Mouse (Mus musculus) lung, embryonic 14.5 days (tissue): ENCODE measurements around the gene Plpp3. TPM values are rescaled to one million over a fixed set of nuclear protein-coding genes. Genes with fewer than 3 reads are reported as not detected.

Experiments
- ATAC-seq: fragments of 200-750 bp; cut with Nextera tagmentation; 2 replicates; pipeline ENCODE4 v1.8.0; 2017; ENCODE audit warnings: mild to moderate bottlenecking, moderate TSS enrichment, moderate library complexity; ENCODE audit not compliant: insufficient read depth
- DNase-seq: peaks from one replicate; pipeline ENCODE4 v3.0.0-alpha.2; 2015
- H3K27ac ChIP-seq: fragments of 300-500 bp; sonication (generic); 2 replicates; pipeline ENCODE4 v1.5.1; 2014; ENCODE audit warnings: low read depth, mild to moderate bottlenecking, moderate library complexity
- H3K27me3 ChIP-seq: fragments of 300-500 bp; sonication (generic); 2 replicates; pipeline ENCODE4 v1.6.1; 2014; ENCODE audit warnings: low read length, control low read depth; ENCODE audit not compliant: insufficient read depth
- H3K36me3 ChIP-seq: fragments of 300-500 bp; sonication (generic); 2 replicates; pipeline ENCODE4 v1.6.1; 2014; ENCODE audit warnings: control low read depth; ENCODE audit not compliant: insufficient read depth
- H3K4me1 ChIP-seq: fragments of 300-500 bp; sonication (generic); 2 replicates; pipeline ENCODE4 v1.6.1; 2014; ENCODE audit warnings: antibody characterized with exemption, control low read depth; ENCODE audit not compliant: insufficient read depth
- H3K4me2 ChIP-seq: fragments of 300-500 bp; sonication (generic); 2 replicates; pipeline ENCODE4 v1.6.1; 2014; ENCODE audit warnings: mild to moderate bottlenecking
- H3K4me3 ChIP-seq: fragments of 300-500 bp; sonication (generic); 2 replicates; pipeline ENCODE4 v1.5.1; 2014; ENCODE audit warnings: low read depth, low read length
- H3K9ac ChIP-seq: fragments of 300-500 bp; sonication (generic); 2 replicates; pipeline ENCODE4 v1.6.1; 2014
- H3K9me3 ChIP-seq: fragments of 300-500 bp; sonication (generic); 2 replicates; pipeline ENCODE4 v1.6.1; 2016; ENCODE audit warnings: low read depth, low read length, control low read depth
- CTCF ChIP-seq: IDR thresholded peaks from 2 replicates; pipeline ENCODE4 v1.5.1; 2016; ENCODE audit warnings: antibody characterized with exemption, low read depth
- WGBS: fragments of 180-500 bp; shearing (Covaris S2); extraction: QIAGEN DNeasy Blood & Tissue Kit; methylation state at CpG from one replicate; pipeline ENCODE4 v1.1.7; 2014; 5-methylcytosine and 5-hydroxymethylcytosine counted together
- polyA plus RNA-seq: library from polyadenylated mRNA; unstranded; fragments of >200 nt; fragmentation: Nextera tagmentation; extraction: Ambion mirVana; gene quantifications from 2 replicates; pipeline ENCODE4 v1.2.1, GENCODE M21; 2014

Gene Plpp3
- polyA plus RNA-seq, 1 experiment from 2014 or later, result 64.8 TPM

DNA sequence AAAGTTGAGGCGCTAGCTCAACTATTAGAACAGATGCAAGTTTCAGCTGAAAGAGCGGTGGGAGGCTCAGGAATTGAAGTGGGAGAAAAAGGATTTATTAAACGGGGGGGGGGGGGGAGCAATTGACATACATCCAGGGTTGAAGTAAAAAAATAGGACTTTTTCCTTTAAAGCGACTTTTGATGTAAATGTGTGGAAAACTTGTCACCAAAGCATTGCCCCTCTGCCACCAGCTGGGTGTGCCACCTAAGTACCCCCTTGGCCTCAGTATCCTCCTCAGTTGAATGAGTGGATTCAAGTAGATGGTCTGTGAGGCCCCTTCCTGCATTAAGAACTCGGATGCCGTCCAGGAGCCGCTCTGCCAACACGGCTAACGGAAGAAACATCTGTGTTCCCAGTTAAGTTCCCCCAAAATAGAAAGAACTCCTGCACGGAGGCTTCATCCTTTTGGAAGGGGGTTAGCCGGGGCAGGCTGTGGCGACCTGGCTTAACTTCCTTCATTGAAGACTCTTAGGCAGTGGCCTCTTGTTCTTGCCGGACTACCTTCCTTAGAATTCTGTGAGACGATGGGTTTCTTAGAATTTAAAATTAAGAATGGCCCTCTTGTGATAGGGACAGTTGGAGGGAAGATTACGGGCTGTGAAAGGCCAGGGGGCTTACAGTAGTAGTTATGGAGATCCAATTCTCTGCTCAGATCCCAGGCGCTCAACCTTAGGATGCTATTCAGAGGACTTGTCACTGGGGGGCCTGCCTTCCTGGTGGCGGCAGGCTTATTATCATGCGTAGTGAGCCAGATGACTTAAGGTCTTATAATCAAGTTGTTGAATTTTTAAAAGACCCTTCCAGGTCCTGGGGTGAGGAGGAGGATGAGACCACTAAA lies 1.7 kb downstream of the Plpp3 start:
- H3K4me3 ChIP-seq, result peak overlapping the region; percentile 74
- H3K4me2 ChIP-seq, result peak overlapping the region; percentile 73
- no peak for ATAC-seq
- H3K4me1 ChIP-seq, result peaks cover 5% of the 10 kb centered on the region; the same call in 1 of the 2 replicates
- peak overlapping the region; percentile 96 for H3K27ac ChIP-seq
- peak; percentile 43 for TF ChIP-seq CTCF
- peak; percentile 77 for DNase-seq
- no peaks in the 10 kb centered on the region for H3K9me3 ChIP-seq
- 1% methylated on average over 18 of the region's 18 CpGs for WGBS
- H3K9ac ChIP-seq, result peak overlapping the region; percentile 84
- H3K36me3 ChIP-seq, result peaks cover 16% of the 10 kb centered on the region; the same call in 1 of the 2 replicates
- H3K27me3 ChIP-seq, result no peaks in the 10 kb centered on the region

DNA sequence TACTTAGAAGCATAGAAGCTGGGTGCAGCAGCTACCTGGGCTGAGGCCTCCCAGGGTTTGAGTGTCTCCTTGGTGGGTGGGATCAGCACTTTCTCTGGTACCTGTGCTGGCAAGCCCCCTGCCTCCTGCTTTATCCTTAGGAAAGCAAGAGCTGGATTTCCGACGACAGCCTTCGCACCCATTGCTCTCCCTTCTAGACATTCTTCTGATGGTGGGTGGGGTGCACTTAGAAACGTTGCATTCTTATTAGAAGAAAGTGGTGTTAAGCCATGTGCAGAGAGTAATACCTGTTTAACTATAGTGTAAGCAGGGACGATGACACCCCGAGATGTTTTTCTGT lies 2.4 kb downstream of the Plpp3 start:
- Histone ChIP-seq H3K27me3 (no peaks in the 10 kb centered on the region), H3K36me3 (peaks cover 17% of the 10 kb centered on the region; the same call in 1 of the 2 replicates), H3K27ac (no peak overlapping the region), H3K4me2 (peak overlapping the region; percentile 73), H3K9me3 (no peaks in the 10 kb centered on the region), H3K9ac (peak overlapping the region; percentile 84), H3K4me3 (peak overlapping the region; percentile 74), H3K4me1 (peaks cover 5% of the 10 kb centered on the region; the same call in 1 of the 2 replicates)
- DNase-seq, result no peak
- 16% methylated on average over 6 of the region's 6 CpGs for WGBS
- ATAC-seq, result no peak
- no peak for TF ChIP-seq CTCF

DNA sequence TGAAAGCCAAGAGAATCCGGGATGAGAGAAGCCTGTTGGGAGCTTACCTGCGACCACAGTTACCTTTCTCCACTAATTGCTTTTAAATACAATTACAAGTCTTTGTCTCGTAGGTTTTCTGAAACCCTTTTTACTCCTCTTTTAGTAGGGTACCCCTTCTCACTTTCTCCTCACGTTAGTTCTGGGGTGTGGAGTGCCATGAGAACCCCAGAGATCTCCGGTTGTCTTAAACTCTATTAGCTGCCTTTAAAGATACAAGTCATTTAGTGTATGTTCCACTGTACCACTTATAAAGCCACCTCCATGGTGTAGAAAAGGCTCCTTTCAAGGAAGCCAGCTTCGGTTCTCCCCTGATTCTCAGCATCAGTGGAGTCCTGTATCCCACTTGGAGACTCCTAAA lies 3.3 kb downstream of the Plpp3 start:
- Histone ChIP-seq H3K9me3 (no peaks in the 10 kb centered on the region), H3K4me1 (peaks cover 5% of the 10 kb centered on the region; the same call in 1 of the 2 replicates), H3K27me3 (no peaks in the 10 kb centered on the region), H3K27ac (no peak overlapping the region), H3K36me3 (peaks cover 17% of the 10 kb centered on the region; the same call in 1 of the 2 replicates), H3K9ac (no peak overlapping the region), H3K4me3 (no peak overlapping the region), H3K4me2 (peak overlapping the region; percentile 73)
- DNase-seq, result no peak
- TF ChIP-seq CTCF, result no peak
- ATAC-seq, result no peak
- WGBS, result 76% methylated on average over 6 of the region's 6 CpGs

DNA sequence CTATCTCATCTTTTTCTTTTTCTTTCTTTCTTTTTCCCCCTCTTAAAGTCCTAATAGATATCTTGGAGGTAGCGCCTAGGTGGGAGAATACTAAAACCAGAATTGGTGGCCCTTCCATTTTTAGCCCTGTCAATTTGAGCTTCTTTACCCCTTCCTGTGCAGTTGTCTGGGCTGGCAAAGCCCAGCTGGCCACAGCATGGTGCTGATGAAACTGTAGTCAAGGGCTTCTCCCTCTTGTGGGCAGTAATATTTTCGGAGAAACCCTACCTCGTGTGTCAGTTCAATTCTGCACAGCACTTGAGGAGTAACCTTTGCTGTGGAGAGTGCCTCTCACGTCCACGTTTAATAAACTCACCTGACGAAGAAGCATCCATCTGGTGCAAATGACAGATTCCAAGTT lies 4.9 kb downstream of the Plpp3 start:
- 0 out of 2 replicates have a peak, but pooled peaks have one; percentile 7 for TF ChIP-seq CTCF
- H3K4me3 ChIP-seq, result no peak overlapping the region
- H3K4me1 ChIP-seq, result peaks cover 5% of the 10 kb centered on the region; the same call in 1 of the 2 replicates
- no peaks in the 10 kb centered on the region for H3K9me3 ChIP-seq
- no peaks in the 10 kb centered on the region for H3K27me3 ChIP-seq
- ATAC-seq (no peak), DNase-seq (no peak)
- H3K9ac ChIP-seq, result no peak overlapping the region
- no peak overlapping the region for H3K4me2 ChIP-seq
- 59% methylated on average over 6 of the region's 6 CpGs for WGBS
- H3K36me3 ChIP-seq, result peaks cover 17% of the 10 kb centered on the region; the same call in 1 of the 2 replicates
- no peak overlapping the region for H3K27ac ChIP-seq

DNA sequence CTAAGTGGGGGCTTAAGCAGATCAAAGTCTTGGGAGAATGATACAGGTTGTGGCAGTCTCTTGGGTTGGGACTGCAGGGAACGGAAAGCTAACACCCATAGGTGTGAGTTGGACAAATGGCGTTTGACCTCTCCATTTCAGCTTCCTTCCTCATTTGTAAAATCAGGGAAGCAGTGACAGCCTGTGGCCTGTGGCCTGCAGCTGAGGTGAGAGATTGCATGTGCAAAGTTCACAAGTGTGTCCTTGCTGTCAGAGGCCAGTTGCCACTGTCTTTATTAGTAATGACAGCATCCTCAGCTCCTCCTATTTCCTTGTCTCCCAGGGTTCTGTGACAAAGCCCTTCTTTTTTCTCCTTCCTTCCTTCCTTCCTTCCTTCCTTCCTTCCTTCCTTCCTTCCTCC lies 5.5 kb downstream of the Plpp3 start:
- Histone ChIP-seq H3K4me1 (peaks cover 6% of the 10 kb centered on the region; the same call in 1 of the 2 replicates), H3K4me2 (no peak overlapping the region), H3K36me3 (peaks cover 17% of the 10 kb centered on the region; the same call in 1 of the 2 replicates), H3K4me3 (no peak overlapping the region), H3K27ac (no peak overlapping the region), H3K9me3 (no peaks in the 10 kb centered on the region), H3K27me3 (no peaks in the 10 kb centered on the region), H3K9ac (no peak overlapping the region)
- 62% methylated on average over 2 of the region's 2 CpGs for WGBS
- DNase-seq (no peak), ATAC-seq (no peak)
- no peak for TF ChIP-seq CTCF

- no peak overlapping the region for H3K4me2 ChIP-seq
- no peaks in the 10 kb centered on the region for H3K9me3 ChIP-seq
- WGBS, result 68% methylated on average over 4 of the region's 4 CpGs
- H3K36me3 ChIP-seq, result peaks cover 24% of the 10 kb centered on the region; the same call in 1 of the 2 replicates
- DNase-seq (no peak), ATAC-seq (no peak)
- H3K4me3 ChIP-seq, result no peak overlapping the region
- no peak overlapping the region for H3K9ac ChIP-seq
- H3K27me3 ChIP-seq, result no peaks in the 10 kb centered on the region
- H3K27ac ChIP-seq, result no peak overlapping the region
- TF ChIP-seq CTCF, result no peak
- peaks cover 17% of the 10 kb centered on the region; the same call in 1 of the 2 replicates for H3K4me1 ChIP-seq
Observed at GRCm38 (mm10) chr4:105163981-105164411, 6.8 kb downstream of the Plpp3 start.

- Histone ChIP-seq H3K27ac (no peak overlapping the region), H3K9me3 (no peaks in the 10 kb centered on the region), H3K4me2 (no peak overlapping the region), H3K36me3 (peaks cover 24% of the 10 kb centered on the region; the same call in 1 of the 2 replicates), H3K4me1 (0 out of 2 replicates have a peak, but pooled peaks cover 15% of the 10 kb centered on the region), H3K9ac (no peak overlapping the region), H3K4me3 (no peak overlapping the region), H3K27me3 (no peaks in the 10 kb centered on the region)
- TF ChIP-seq CTCF, result peak; percentile 19; the same call in 1 of the 2 replicates
- ATAC-seq (no peak), DNase-seq (no peak)
- WGBS, result 90% methylated on average over 6 of the region's 6 CpGs
Observed at GRCm38 (mm10) chr4:105164952-105165351, 7.8 kb downstream of the Plpp3 start.
